Mouse (Mus musculus): ENCODE results near the gene Alg14. TPM values are rescaled to one million over a fixed set of nuclear protein-coding genes. Genes with fewer than 3 reads are reported as not detected.

Alg14 gene
- polyA plus RNA-seq, 1 experiment, result 12.3 TPM

DNA sequence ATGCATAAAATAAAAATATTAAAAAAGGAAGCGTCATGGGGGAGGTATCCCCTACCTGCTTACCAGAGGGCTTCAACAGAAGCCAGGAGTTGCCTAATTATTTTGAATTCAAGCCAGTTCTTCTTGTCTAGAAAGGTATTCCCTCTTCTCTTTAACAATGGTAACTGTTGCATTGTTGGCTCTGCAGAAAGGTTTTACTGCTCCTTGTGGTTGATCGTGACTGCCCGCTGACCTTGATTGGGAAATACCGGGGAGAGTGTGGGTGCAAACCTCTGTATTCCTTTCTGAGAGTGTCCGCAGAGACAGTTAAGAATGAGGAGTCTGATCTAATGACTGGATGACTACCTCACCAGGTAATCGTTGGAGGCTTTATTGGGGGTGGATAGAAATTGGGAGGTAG is 59.7 kb downstream of the Alg14 start:
- Histone ChIP-seq H3K36me3 (ENCODE audit: control insufficient read depth, insufficient read depth) (no peaks in the 10 kb centered on the region), H3ac (ENCODE audit: control insufficient read depth, insufficient read length, low read depth) (no peak overlapping the region), H3K79me2 (ENCODE audit: control insufficient read depth, insufficient read depth) (no peaks in the 10 kb centered on the region), H3K27me3 (ENCODE audit: control insufficient read depth, insufficient read depth, insufficient read length) (no peaks in the 10 kb centered on the region), H3K4me3 (ENCODE audit: insufficient read depth, poor library complexity, severe bottlenecking) (no peak overlapping the region), H3K79me3 (ENCODE audit: low read depth) (no peaks in the 10 kb centered on the region)
- TF ChIP-seq MYOG (IDR thresholded peaks at IDR 0.05; ENCODE audit: control insufficient read depth, extremely low read depth, insufficient read length) (no peak), CTCF (IDR thresholded peaks at IDR 0.05; ENCODE audit: control insufficient read depth, insufficient read depth, insufficient read length) (no peak), FOSL1 (IDR thresholded peaks at IDR 0.05; ENCODE audit: insufficient read depth, low read length, poor library complexity, severe bottlenecking) (no peak), MAX (IDR thresholded peaks at IDR 0.05) (no peak), CEBPB (IDR thresholded peaks at IDR 0.05; ENCODE audit: low read depth) (no peak), USF1 (IDR thresholded peaks at IDR 0.05; ENCODE audit: low read depth) (no peak), MYOD1 (IDR thresholded peaks at IDR 0.05; ENCODE audit: control insufficient read depth, insufficient read length, low read depth) (no peak)

DNA sequence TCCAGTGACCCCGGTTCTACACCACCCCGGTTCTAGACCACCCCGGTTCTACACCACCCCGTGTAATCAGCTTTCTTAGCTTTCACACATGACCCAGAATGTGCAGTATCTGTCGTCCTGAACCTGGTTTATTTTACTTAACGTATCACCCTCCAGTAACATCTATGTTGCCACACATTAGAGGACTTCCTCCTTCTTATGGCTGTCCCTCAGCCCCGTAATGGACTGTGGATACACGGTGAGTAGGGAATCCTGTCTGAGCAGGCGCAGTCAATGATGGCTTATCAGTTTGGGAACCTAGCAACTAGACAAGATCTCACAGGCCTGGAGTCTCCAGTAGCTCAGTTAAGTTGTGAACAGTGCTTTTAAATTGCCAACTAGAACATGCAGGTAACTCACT is 62.7 kb downstream of the Alg14 start:
- TF ChIP-seq CTCF (IDR thresholded peaks at IDR 0.05; ENCODE audit: control insufficient read depth, insufficient read depth, insufficient read length) (no peak), FOSL1 (IDR thresholded peaks at IDR 0.05; ENCODE audit: insufficient read depth, low read length, poor library complexity, severe bottlenecking) (no peak), MAX (IDR thresholded peaks at IDR 0.05) (no peak), MYOD1 (IDR thresholded peaks at IDR 0.05; ENCODE audit: control insufficient read depth, insufficient read length, low read depth) (no peak), CEBPB (IDR thresholded peaks at IDR 0.05; ENCODE audit: low read depth) (no peak), USF1 (IDR thresholded peaks at IDR 0.05; ENCODE audit: low read depth) (no peak), MYOG (IDR thresholded peaks at IDR 0.05; ENCODE audit: control insufficient read depth, extremely low read depth, insufficient read length) (no peak)
- Histone ChIP-seq H3K36me3 (ENCODE audit: control insufficient read depth, insufficient read depth) (no peaks in the 10 kb centered on the region), H3K79me2 (ENCODE audit: control insufficient read depth, insufficient read depth) (no peaks in the 10 kb centered on the region), H3K79me3 (ENCODE audit: low read depth) (no peaks in the 10 kb centered on the region), H3K4me3 (ENCODE audit: insufficient read depth, poor library complexity, severe bottlenecking) (no peak overlapping the region), H3K27me3 (ENCODE audit: control insufficient read depth, insufficient read depth, insufficient read length) (no peaks in the 10 kb centered on the region), H3ac (ENCODE audit: control insufficient read depth, insufficient read length, low read depth) (no peak overlapping the region)

DNA sequence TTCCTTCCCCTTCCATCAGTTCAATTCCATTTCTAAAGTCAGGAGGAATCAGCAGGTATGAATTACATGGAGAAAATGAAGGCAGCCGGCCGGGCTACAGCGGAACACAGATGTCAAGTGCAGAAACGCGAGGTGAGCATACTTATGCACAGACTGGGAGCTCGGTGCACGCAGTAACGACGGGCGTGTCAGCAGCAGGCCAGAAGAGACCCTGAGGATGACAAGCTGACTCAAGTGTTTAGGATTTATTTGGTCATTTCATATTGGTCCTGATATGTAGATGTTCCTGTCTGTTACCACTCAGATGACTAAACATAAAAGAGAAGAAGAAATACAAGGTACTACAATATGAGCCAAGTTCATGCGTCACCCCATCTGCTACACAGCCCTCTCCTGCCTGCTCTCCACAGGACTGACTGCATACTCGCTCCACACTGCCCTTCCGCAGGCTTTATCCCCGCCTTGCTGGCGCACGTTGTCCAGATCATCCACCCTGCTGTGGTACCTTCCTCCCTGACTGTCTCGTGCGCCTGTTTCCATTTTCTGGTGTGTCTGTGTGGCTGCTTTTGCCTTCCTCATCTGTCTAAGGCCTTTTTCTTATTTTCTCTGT is 63.4 kb downstream of the Alg14 start:
- no peak overlapping the region for H3K4me3 ChIP-seq (ENCODE audit: insufficient read depth, poor library complexity, severe bottlenecking)
- no peaks in the 10 kb centered on the region for H3K79me2 ChIP-seq (ENCODE audit: control insufficient read depth, insufficient read depth)
- H3ac ChIP-seq (ENCODE audit: control insufficient read depth, insufficient read length, low read depth), result no peak overlapping the region
- no peaks in the 10 kb centered on the region for H3K79me3 ChIP-seq (ENCODE audit: low read depth)
- no peaks in the 10 kb centered on the region for H3K36me3 ChIP-seq (ENCODE audit: control insufficient read depth, insufficient read depth)
- TF ChIP-seq USF1 (IDR thresholded peaks at IDR 0.05; ENCODE audit: low read depth) (no peak), MAX (IDR thresholded peaks at IDR 0.05) (no peak), MYOD1 (IDR thresholded peaks at IDR 0.05; ENCODE audit: control insufficient read depth, insufficient read length, low read depth) (no peak), MYOG (IDR thresholded peaks at IDR 0.05; ENCODE audit: control insufficient read depth, extremely low read depth, insufficient read length) (no peak), FOSL1 (IDR thresholded peaks at IDR 0.05; ENCODE audit: insufficient read depth, low read length, poor library complexity, severe bottlenecking) (no peak), CTCF (IDR thresholded peaks at IDR 0.05; ENCODE audit: control insufficient read depth, insufficient read depth, insufficient read length) (no peak), CEBPB (IDR thresholded peaks at IDR 0.05; ENCODE audit: low read depth) (no peak)
- no peaks in the 10 kb centered on the region for H3K27me3 ChIP-seq (ENCODE audit: control insufficient read depth, insufficient read depth, insufficient read length)

DNA sequence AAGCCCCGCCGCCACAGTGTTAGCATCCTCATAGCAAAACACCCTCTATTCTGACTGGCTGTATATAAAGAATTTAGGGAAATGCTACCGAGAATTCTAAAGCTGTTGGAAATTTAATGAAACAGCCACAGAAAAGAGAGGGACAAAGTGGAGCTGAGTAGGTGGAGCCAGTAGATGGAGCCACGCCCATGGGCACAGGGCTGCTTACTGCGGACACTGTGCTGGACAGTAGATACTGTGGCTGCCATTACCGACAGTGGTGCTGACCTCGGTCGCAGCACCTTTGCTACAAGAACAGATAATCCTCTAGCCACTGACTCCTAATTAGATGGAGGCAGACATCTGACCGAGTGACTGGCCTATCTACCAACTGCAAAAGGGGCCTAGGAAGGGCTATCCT is 64.0 kb downstream of the Alg14 start:
- H3K4me3 ChIP-seq (ENCODE audit: insufficient read depth, poor library complexity, severe bottlenecking), result no peak overlapping the region
- no peaks in the 10 kb centered on the region for H3K36me3 ChIP-seq (ENCODE audit: control insufficient read depth, insufficient read depth)
- TF ChIP-seq USF1 (IDR thresholded peaks at IDR 0.05; ENCODE audit: low read depth) (no peak), CEBPB (IDR thresholded peaks at IDR 0.05; ENCODE audit: low read depth) (no peak), MYOD1 (IDR thresholded peaks at IDR 0.05; ENCODE audit: control insufficient read depth, insufficient read length, low read depth) (no peak), FOSL1 (IDR thresholded peaks at IDR 0.05; ENCODE audit: insufficient read depth, low read length, poor library complexity, severe bottlenecking) (no peak), CTCF (IDR thresholded peaks at IDR 0.05; ENCODE audit: control insufficient read depth, insufficient read depth, insufficient read length) (no peak), MAX (IDR thresholded peaks at IDR 0.05) (no peak), MYOG (IDR thresholded peaks at IDR 0.05; ENCODE audit: control insufficient read depth, extremely low read depth, insufficient read length) (no peak)
- no peak overlapping the region for H3ac ChIP-seq (ENCODE audit: control insufficient read depth, insufficient read length, low read depth)
- H3K79me2 ChIP-seq (ENCODE audit: control insufficient read depth, insufficient read depth), result no peaks in the 10 kb centered on the region
- no peaks in the 10 kb centered on the region for H3K27me3 ChIP-seq (ENCODE audit: control insufficient read depth, insufficient read depth, insufficient read length)
- no peaks in the 10 kb centered on the region for H3K79me3 ChIP-seq (ENCODE audit: low read depth)

DNA sequence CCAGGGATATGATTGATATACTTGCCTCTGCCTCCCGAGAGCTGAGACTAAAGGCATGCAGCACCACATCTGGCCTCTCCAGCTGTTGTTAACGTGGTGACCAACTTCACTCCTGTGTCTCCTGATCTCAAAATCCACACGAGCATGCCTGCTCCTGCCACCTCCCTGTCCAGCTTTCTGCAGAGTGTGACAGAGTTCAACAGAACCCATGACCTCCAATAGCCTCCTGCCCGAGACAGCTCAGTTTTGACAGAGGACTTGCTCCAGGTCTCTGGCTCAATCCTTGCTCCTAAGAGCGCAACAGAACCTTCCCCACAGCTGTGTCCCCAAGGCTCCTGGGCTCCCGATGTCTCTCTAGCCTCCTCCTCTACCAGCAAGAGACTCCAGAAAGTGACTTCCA is 64.5 kb downstream of the Alg14 start:
- Histone ChIP-seq H3K4me3 (ENCODE audit: insufficient read depth, poor library complexity, severe bottlenecking) (no peak overlapping the region), H3K27me3 (ENCODE audit: control insufficient read depth, insufficient read depth, insufficient read length) (no peaks in the 10 kb centered on the region), H3K79me3 (ENCODE audit: low read depth) (no peaks in the 10 kb centered on the region), H3ac (ENCODE audit: control insufficient read depth, insufficient read length, low read depth) (no peak overlapping the region), H3K79me2 (ENCODE audit: control insufficient read depth, insufficient read depth) (no peaks in the 10 kb centered on the region), H3K36me3 (ENCODE audit: control insufficient read depth, insufficient read depth) (no peaks in the 10 kb centered on the region)
- TF ChIP-seq FOSL1 (IDR thresholded peaks at IDR 0.05; ENCODE audit: insufficient read depth, low read length, poor library complexity, severe bottlenecking), result no peak
- TF ChIP-seq MAX (IDR thresholded peaks at IDR 0.05), result no peak
- no peak for TF ChIP-seq CTCF (IDR thresholded peaks at IDR 0.05; ENCODE audit: control insufficient read depth, insufficient read depth, insufficient read length)
- no peak for TF ChIP-seq MYOG (IDR thresholded peaks at IDR 0.05; ENCODE audit: control insufficient read depth, extremely low read depth, insufficient read length)
- no peak for TF ChIP-seq USF1 (IDR thresholded peaks at IDR 0.05; ENCODE audit: low read depth)
- TF ChIP-seq CEBPB (IDR thresholded peaks at IDR 0.05; ENCODE audit: low read depth), result no peak
- TF ChIP-seq MYOD1 (IDR thresholded peaks at IDR 0.05; ENCODE audit: control insufficient read depth, insufficient read length, low read depth), result no peak

Measured in C2C12 (cell line).